Mouse (Mus musculus) liver, embryonic 14.5 days (tissue): ENCODE data around the gene Enoph1.

Experiments used
- CTCF ChIP-seq: IDR thresholded peaks from 2 replicates; pipeline ENCODE4 v1.5.1; 2016; ENCODE audit warnings: antibody characterized with exemption, low read depth, control low read depth
- EP300 ChIP-seq: IDR thresholded peaks from 2 replicates; pipeline ENCODE4 v1.6.1; 2016; ENCODE audit warnings: antibody characterized with exemption, low read depth

DNA sequence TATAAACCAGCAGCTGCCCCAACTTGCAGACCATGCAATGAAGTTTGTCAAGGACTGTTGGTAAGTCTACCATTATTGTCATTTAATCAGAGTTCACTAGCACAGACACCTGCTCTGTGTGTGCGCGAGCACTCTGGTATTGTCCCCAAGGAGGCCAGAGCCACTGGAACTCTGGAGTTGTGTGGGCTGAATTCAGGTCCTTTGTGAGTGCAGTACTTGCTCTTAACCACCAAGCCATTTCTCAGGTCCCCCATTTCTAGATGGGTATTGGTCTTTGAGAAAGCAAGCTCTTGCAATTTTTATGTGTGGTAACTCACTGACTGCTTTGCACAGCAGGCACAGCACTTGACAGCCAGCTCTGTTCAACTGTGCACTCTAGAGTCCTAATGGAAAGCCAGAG, 7.7 kb upstream of the Enoph1 start:
- TF ChIP-seq CTCF (0 out of 2 replicates have a peak, but pooled peaks have one; percentile 13), EP300 (no peak)
